Mouse (Mus musculus): Measurements from ENCODE around the gene Olfr263.
"Not testable (repeated sequence)": the region's sequence is repeated elsewhere in the genome, so short reads cannot be mapped to it uniquely, and the experiment has no call there.

The Olfr263 gene

GRCm38 (mm10) chr13:21129339-21129738 is at the start of gene Olfr263:
Gene Olfr263, plus strand, starts transcription at chr13:21129639.
- DNase-seq (ENCODE audit: low spot score): not testable (repeated sequence)

GRCm38 (mm10) chr13:21082686-21083085 is 46.8 kb upstream of the Olfr263 start:
- DNase-seq (ENCODE audit: low spot score): no peak

- DNase-seq (ENCODE audit: low spot score): no peak
Measured at GRCm38 (mm10) chr13:21109759-21110158, 19.7 kb upstream of the Olfr263 start.

- DNase-seq (ENCODE audit: low spot score): no peak
Measured at GRCm38 (mm10) chr13:21110441-21110840, 19.0 kb upstream of the Olfr263 start.

GRCm38 (mm10) chr13:21111183-21111582 is 18.3 kb upstream of the Olfr263 start, which contains the start of gene Olfr1369-ps1:
Gene Olfr1369-ps1, plus strand, starts transcription at chr13:21111483.
- not testable (repeated sequence) for DNase-seq (ENCODE audit: low spot score)

- DNase-seq (ENCODE audit: low spot score): no peak
Measured at GRCm38 (mm10) chr13:21114121-21114520, 15.3 kb upstream of the Olfr263 start.

GRCm38 (mm10) chr13:21142421-21142820 is 13.0 kb downstream of the Olfr263 start:
- DNase-seq (ENCODE audit: low spot score): no peak

- no peak for DNase-seq (ENCODE audit: low spot score)
Measured at GRCm38 (mm10) chr13:21145767-21146166, 16.3 kb downstream of the Olfr263 start, which contains the start of gene Olfr1368. Gene Olfr1368, minus strand, starts transcription at chr13:21145867.

GRCm38 (mm10) chr13:21155888-21156287 is 26.4 kb downstream of the Olfr263 start:
- DNase-seq (ENCODE audit: low spot score): no peak

- no peak for DNase-seq (ENCODE audit: low spot score)
Measured at GRCm38 (mm10) chr13:21158071-21158470, 28.6 kb downstream of the Olfr263 start.

GRCm38 (mm10) chr13:21158785-21159474 is 29.5 kb downstream of the Olfr263 start:
- peak; percentile 89 for DNase-seq (ENCODE audit: low spot score)

- no peak for DNase-seq (ENCODE audit: low spot score)
Measured at GRCm38 (mm10) chr13:21159475-21159819, 30.0 kb downstream of the Olfr263 start.

GRCm38 (mm10) chr13:21160041-21160511 is 30.6 kb downstream of the Olfr263 start:
- no peak for DNase-seq (ENCODE audit: low spot score)

GRCm38 (mm10) chr13:21160657-21161590 is 31.5 kb downstream of the Olfr263 start:
- peak; percentile 92 for DNase-seq (ENCODE audit: low spot score)

GRCm38 (mm10) chr13:21161591-21161990 is 32.2 kb downstream of the Olfr263 start:
- no peak for DNase-seq (ENCODE audit: low spot score)

- no peak for DNase-seq (ENCODE audit: low spot score)
Measured at GRCm38 (mm10) chr13:21162591-21162990, 33.2 kb downstream of the Olfr263 start.

- DNase-seq (ENCODE audit: low spot score): peak; percentile 85
Measured at GRCm38 (mm10) chr13:21166936-21167909, 37.8 kb downstream of the Olfr263 start.

GRCm38 (mm10) chr13:21167910-21168300 is 38.5 kb downstream of the Olfr263 start:
- peak; percentile 10 for DNase-seq (ENCODE audit: low spot score)

GRCm38 (mm10) chr13:21168371-21169011 is 39.1 kb downstream of the Olfr263 start:
- DNase-seq (ENCODE audit: low spot score): peak; percentile 19

GRCm38 (mm10) chr13:21169121-21169656 is 39.8 kb downstream of the Olfr263 start:
- DNase-seq (ENCODE audit: low spot score): no peak

All from lung, postnatal 25 days (tissue).